Mouse (Mus musculus) testis, adult 2 months (tissue): ENCODE measurements around the gene Cnnm4.

Experiments
- CTCF ChIP-seq: fragments of 200-500 bp; IDR thresholded peaks from 2 replicates; pipeline ENCODE4 v1.5.1; 2012; ENCODE audit warnings: low read depth, mild to moderate bottlenecking, inconsistent platforms, low read length, moderate library complexity; ENCODE audit not compliant: control insufficient read depth, insufficient read depth, insufficient replicate concordance
- POLR2A ChIP-seq: fragments of 200-500 bp; IDR thresholded peaks from 2 replicates; pipeline ENCODE4 v1.6.1; 2012; ENCODE audit warnings: low read depth, mild to moderate bottlenecking, inconsistent platforms, low read length, moderate library complexity; ENCODE audit not compliant: control insufficient read depth

DNA sequence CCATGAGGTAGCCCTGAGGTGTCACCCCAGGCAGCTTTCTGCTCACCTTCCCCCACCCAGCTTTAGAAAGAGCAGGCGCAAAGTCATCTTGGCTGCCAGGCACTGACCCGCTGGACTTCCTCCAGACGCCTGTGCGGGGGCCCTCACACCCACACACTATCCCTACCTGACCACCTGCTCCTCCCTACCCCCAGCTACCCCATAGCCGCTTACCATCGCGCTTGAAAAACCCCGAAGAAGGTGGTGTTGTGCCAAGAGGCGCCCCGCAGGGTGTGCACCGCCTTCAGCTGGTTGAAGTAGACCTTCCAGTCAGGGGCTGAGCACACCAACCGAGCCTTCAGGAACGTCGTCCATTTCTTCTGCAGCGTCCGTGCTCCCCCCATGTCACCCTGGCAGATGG lies 81.1 kb downstream of the Cnnm4 start:
- no peak for TF ChIP-seq CTCF
- TF ChIP-seq POLR2A = no peak
